Mouse (Mus musculus) thymus, adult 2 months (tissue): ENCODE measurements around the gene Zdhhc5.

Experiments
- CTCF ChIP-seq: fragments of 200-500 bp; IDR thresholded peaks from 2 replicates; pipeline ENCODE4 v1.5.1; 2012; ENCODE audit warnings: mild to moderate bottlenecking, control low read depth, low read length, moderate library complexity, borderline replicate concordance; ENCODE audit not compliant: control insufficient read depth, poor library complexity, insufficient read depth; ENCODE audit errors: extremely low read depth
- POLR2A ChIP-seq: fragments of 200-500 bp; IDR thresholded peaks from 2 replicates; pipeline ENCODE4 v1.6.1; 2012; ENCODE audit warnings: mild to moderate bottlenecking, low read length, control low read depth, moderate library complexity; ENCODE audit not compliant: control insufficient read depth, poor library complexity, insufficient read depth; ENCODE audit errors: extremely low read depth

GRCm38 (mm10) chr2:84716423-84717355, 1.7 kb upstream of the Zdhhc5 start:
- TF ChIP-seq POLR2A, result no peak
- no peak for TF ChIP-seq CTCF
